Mouse (Mus musculus) adrenal gland, adult 18-20 months (tissue): ENCODE results near the gene Mex3d. TPM values are rescaled to one million over a fixed set of nuclear protein-coding genes. Genes with fewer than 3 reads are reported as not detected.
"Not testable (repeated sequence)": the region's sequence is repeated elsewhere in the genome, so short reads cannot be mapped to it uniquely, and the experiment has no call there.

ENCODE experiments used
- DNase-seq, 2 experiments: peaks; one replicate each; pipeline ENCODE4 v3.0.0; 2021 to 2022; ENCODE audit warnings: low spot score in 2 of 2
- total RNA-seq, 2 experiments: library from RNA; stranded (reverse); gene quantifications; 1 replicate in 1 of 2; 2 replicates in 1 of 2; pipeline ENCODE4 v1.2.3; 2021

The Mex3d gene
- total RNA-seq, 2 experiments from 2014 or later, result 16.6 to 18.0 TPM

- no peak for DNase-seq
These were observed 30.1 kb downstream of the Mex3d start for GRCm38 (mm10) chr10:80357336-80357735.

GRCm38 (mm10) chr10:80356737-80357136, 30.7 kb downstream of the Mex3d start:
- DNase-seq, result no peak

- DNase-seq, result no peak
These were observed 31.3 kb downstream of the Mex3d start, which contains the start of gene Plk5 for GRCm38 (mm10) chr10:80356001-80356682. Gene Plk5 (plus strand): TSS chr10:80356459.

- no peak for DNase-seq
These were observed 32.0 kb downstream of the Mex3d start for GRCm38 (mm10) chr10:80355431-80355830.

- no peak for DNase-seq
These were observed 34.7 kb downstream of the Mex3d start for GRCm38 (mm10) chr10:80352727-80353126.

GRCm38 (mm10) chr10:80351896-80352295, 35.6 kb downstream of the Mex3d start:
- DNase-seq, result no peak

- peak; percentile 89 to 93 for DNase-seq
These were observed 37.2 kb downstream of the Mex3d start for GRCm38 (mm10) chr10:80350292-80350691.

- DNase-seq, result no peak
These were observed 38.5 kb downstream of the Mex3d start for GRCm38 (mm10) chr10:80348981-80349380.

- peak; percentile 56 to 72 for DNase-seq
These were observed 39.1 kb downstream of the Mex3d start, which contains the start of gene Adamtsl5 for GRCm38 (mm10) chr10:80348244-80348781. Gene Adamtsl5 (minus strand): TSS chr10:80348412.

- no peak for DNase-seq
These were observed 39.9 kb downstream of the Mex3d start for GRCm38 (mm10) chr10:80347514-80347967.

- DNase-seq, result not testable (repeated sequence)
These were observed 41.5 kb downstream of the Mex3d start for GRCm38 (mm10) chr10:80345929-80346328.

- DNase-seq, result no peak
These were observed 42.3 kb downstream of the Mex3d start for GRCm38 (mm10) chr10:80345122-80345521.

- no peak for DNase-seq
These were observed 43.3 kb downstream of the Mex3d start for GRCm38 (mm10) chr10:80344131-80344661.

- no peak for DNase-seq
These were observed 44.0 kb downstream of the Mex3d start for GRCm38 (mm10) chr10:80343425-80343895.

GRCm38 (mm10) chr10:80342749-80343424, 44.6 kb downstream of the Mex3d start:
- DNase-seq, result peak in 1 of 2 experiments; percentile 46

- DNase-seq, result no peak
These were observed 45.1 kb downstream of the Mex3d start for GRCm38 (mm10) chr10:80342305-80342748.

- no peak for DNase-seq
These were observed 45.8 kb downstream of the Mex3d start for GRCm38 (mm10) chr10:80341491-80342304.

- DNase-seq, result no peak
These were observed 46.4 kb downstream of the Mex3d start for GRCm38 (mm10) chr10:80341026-80341425.

- peak; percentile 83 to 86 for DNase-seq
These were observed 47.3 kb downstream of the Mex3d start for GRCm38 (mm10) chr10:80339941-80340750.

- DNase-seq, result no peak
These were observed 51.2 kb downstream of the Mex3d start for GRCm38 (mm10) chr10:80336263-80336662.
